Mouse (Mus musculus) midbrain, embryonic 16.5 days (tissue): ENCODE measurements at regions not wholly inside any gene's neighbourhood (a gene's known extent, or its start where the extent isn't known, plus 50 kb on each side); places are given as distances from the start of the nearest gene placed in this dataset.
A peak's percentile ranks its signal among the peaks of the same experiment; 100 is the strongest.

ENCODE experiments used
- ATAC-seq: fragments of 200-750 bp; cut with Nextera tagmentation; 2 replicates; pipeline ENCODE4 v1.8.0; 2017; ENCODE audit warnings: moderate TSS enrichment
- H3K27ac ChIP-seq: fragments of 300-500 bp; sonication (generic); 2 replicates; pipeline ENCODE4 v1.5.1; 2014; ENCODE audit warnings: mild to moderate bottlenecking, low read length, mixed read lengths
- H3K27me3 ChIP-seq: fragments of 300-500 bp; sonication (generic); 2 replicates; pipeline ENCODE4 v1.6.1; 2014; ENCODE audit warnings: low read depth, low read length, mixed read lengths; ENCODE audit not compliant: control insufficient read depth, insufficient read depth
- H3K36me3 ChIP-seq: fragments of 300-500 bp; sonication (generic); 2 replicates; pipeline ENCODE4 v1.6.1; 2014; ENCODE audit warnings: mild to moderate bottlenecking, low read length, moderate library complexity, mixed read lengths; ENCODE audit not compliant: control insufficient read depth, insufficient read depth
- H3K4me1 ChIP-seq: fragments of 300-500 bp; sonication (generic); 2 replicates; pipeline ENCODE4 v1.6.1; 2014; ENCODE audit warnings: mild to moderate bottlenecking, low read length, mixed read lengths; ENCODE audit not compliant: control insufficient read depth, insufficient read depth
- H3K4me2 ChIP-seq: fragments of 300-500 bp; sonication (generic); 2 replicates; pipeline ENCODE4 v1.6.1; 2014; ENCODE audit warnings: mild to moderate bottlenecking, low read length, mixed read lengths
- H3K4me3 ChIP-seq: fragments of 300-500 bp; sonication (generic); 2 replicates; pipeline ENCODE4 v1.5.1; 2014; ENCODE audit warnings: low read depth, mild to moderate bottlenecking, low read length, moderate library complexity, mixed read lengths
- H3K9ac ChIP-seq: fragments of 300-500 bp; sonication (generic); 2 replicates; pipeline ENCODE4 v1.6.1; 2014; ENCODE audit warnings: low read depth, low read length, mixed read lengths
- H3K9me3 ChIP-seq: fragments of 300-500 bp; sonication (generic); replicated peaks from 2 replicates; pipeline ENCODE4 v1.6.1; 2014; ENCODE audit warnings: mild to moderate bottlenecking, low read length, mixed read lengths; ENCODE audit not compliant: control insufficient read depth, poor library complexity, severe bottlenecking
- WGBS: fragments of 180-500 bp; shearing (Covaris S2); extraction: QIAGEN DNeasy Blood & Tissue Kit; methylation state at CpG from one replicate; pipeline ENCODE4 v1.1.7; 2014; 5-methylcytosine and 5-hydroxymethylcytosine counted together

GRCm38 (mm10) chr11:113046200-113047051 lies 264.4 kb downstream of the Sox9 start:
- Histone ChIP-seq H3K9ac (peak overlapping the region; percentile 4; the same call in 1 of the 2 replicates), H3K9me3 (no peaks in the 10 kb centered on the region), H3K27ac (peak overlapping the region; percentile 79), H3K4me3 (no peak overlapping the region), H3K4me1 (peaks cover 20% of the 10 kb centered on the region), H3K36me3 (no peaks in the 10 kb centered on the region), H3K27me3 (no peaks in the 10 kb centered on the region), H3K4me2 (peak overlapping the region; percentile 34)
- peak; percentile 89 for ATAC-seq
- 18% methylated on average over 20 of the region's 20 CpGs for WGBS

DNA sequence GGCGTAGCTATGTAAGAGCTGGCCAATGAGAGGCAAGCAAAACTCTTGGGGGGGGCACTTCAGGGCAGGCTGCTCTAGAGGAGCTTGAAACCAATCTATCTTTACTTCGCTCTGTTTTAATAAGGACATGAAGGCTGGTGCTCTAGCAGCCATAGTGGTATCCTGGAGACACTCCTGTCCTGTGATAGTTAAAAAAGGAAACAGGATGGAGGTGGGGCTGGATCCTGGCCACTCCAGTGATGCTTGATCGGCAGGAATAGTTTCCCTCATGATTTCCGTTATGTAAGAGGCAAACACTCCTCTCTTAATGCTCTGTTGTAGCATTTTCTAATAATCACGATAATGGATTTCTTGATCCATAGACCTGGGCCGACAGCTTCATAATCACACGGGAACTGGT lies 266.1 kb downstream of the Sox9 start:
- H3K4me1 ChIP-seq: peaks cover 20% of the 10 kb centered on the region
- no peak overlapping the region for H3K4me3 ChIP-seq
- no peak for ATAC-seq
- no peak overlapping the region for H3K4me2 ChIP-seq
- 83% methylated on average over 7 of the region's 7 CpGs for whole genome bisulfite sequencing
- H3K9me3 ChIP-seq: no peaks in the 10 kb centered on the region
- H3K9ac ChIP-seq: no peak overlapping the region
- no peaks in the 10 kb centered on the region for H3K36me3 ChIP-seq
- H3K27ac ChIP-seq: no peak overlapping the region
- H3K27me3 ChIP-seq: no peaks in the 10 kb centered on the region

DNA sequence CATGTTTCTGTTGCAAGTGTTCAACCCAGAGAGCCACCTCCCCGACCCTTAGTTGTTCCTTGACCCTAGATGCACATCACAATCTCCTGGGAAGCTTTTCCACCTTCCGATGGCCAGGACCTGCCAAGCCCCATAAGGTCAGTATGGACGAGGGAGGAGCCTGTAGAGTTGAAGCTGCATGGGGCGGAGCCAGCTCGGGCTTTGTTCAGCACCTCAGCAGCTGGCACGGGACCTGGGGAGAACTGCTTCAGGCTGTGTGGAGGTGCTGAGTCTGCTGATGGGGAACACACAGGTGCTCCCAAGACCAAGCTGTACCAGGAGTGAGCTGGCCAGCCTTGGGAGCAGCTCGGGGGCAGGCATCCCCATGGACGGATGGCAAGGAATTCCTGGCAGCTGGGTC lies 267.6 kb downstream of the Sox9 start:
- H3K36me3 ChIP-seq: no peaks in the 10 kb centered on the region
- H3K4me3 ChIP-seq: no peak overlapping the region
- H3K27ac ChIP-seq: no peak overlapping the region; the same call in 1 of the 2 replicates
- peaks cover 20% of the 10 kb centered on the region for H3K4me1 ChIP-seq
- H3K27me3 ChIP-seq: no peaks in the 10 kb centered on the region
- 62% methylated on average over 8 of the region's 8 CpGs for WGBS
- no peak overlapping the region for H3K4me2 ChIP-seq
- H3K9me3 ChIP-seq: no peaks in the 10 kb centered on the region
- no peak overlapping the region for H3K9ac ChIP-seq
- ATAC-seq: no peak

GRCm38 (mm10) chr11:113052536-113052935 lies 270.5 kb downstream of the Sox9 start:
- Histone ChIP-seq H3K9ac (no peak overlapping the region), H3K9me3 (no peaks in the 10 kb centered on the region), H3K27me3 (no peaks in the 10 kb centered on the region), H3K27ac (no peak overlapping the region), H3K36me3 (no peaks in the 10 kb centered on the region), H3K4me1 (peaks cover 12% of the 10 kb centered on the region), H3K4me3 (no peak overlapping the region), H3K4me2 (no peak overlapping the region)
- ATAC-seq: no peak
- 97% methylated on average over 11 of the region's 11 CpGs for WGBS

GRCm38 (mm10) chr11:113056042-113056632 lies 274.1 kb downstream of the Sox9 start:
- Histone ChIP-seq H3K9me3 (no peaks in the 10 kb centered on the region), H3K4me1 (peaks cover 21% of the 10 kb centered on the region), H3K27ac (peak overlapping the region; percentile 50), H3K27me3 (no peaks in the 10 kb centered on the region), H3K4me2 (no peak overlapping the region), H3K4me3 (no peak overlapping the region), H3K36me3 (no peaks in the 10 kb centered on the region), H3K9ac (no peak overlapping the region)
- ATAC-seq: peak; percentile 44; the same call in 1 of the 2 replicates
- 66% methylated on average over 12 of the region's 12 CpGs for WGBS

GRCm38 (mm10) chr11:113056824-113057223 lies 274.8 kb downstream of the Sox9 start:
- no peak overlapping the region for H3K4me3 ChIP-seq
- H3K9ac ChIP-seq: peak overlapping the region; percentile 31; the same call in 1 of the 2 replicates
- H3K27ac ChIP-seq: peak overlapping the region; percentile 50
- H3K9me3 ChIP-seq: no peaks in the 10 kb centered on the region
- peak; percentile 72 for ATAC-seq
- WGBS: 11% methylated on average over 5 of the region's 5 CpGs
- no peak overlapping the region for H3K4me2 ChIP-seq
- peaks cover 21% of the 10 kb centered on the region for H3K4me1 ChIP-seq
- no peaks in the 10 kb centered on the region for H3K27me3 ChIP-seq
- H3K36me3 ChIP-seq: no peaks in the 10 kb centered on the region

GRCm38 (mm10) chr11:113070365-113070764 lies 288.3 kb downstream of the Sox9 start:
- Histone ChIP-seq H3K4me3 (no peak overlapping the region), H3K4me2 (no peak overlapping the region), H3K36me3 (no peaks in the 10 kb centered on the region), H3K27me3 (no peaks in the 10 kb centered on the region), H3K9me3 (no peaks in the 10 kb centered on the region), H3K4me1 (peaks cover 8% of the 10 kb centered on the region; the same call in 1 of the 2 replicates), H3K9ac (no peak overlapping the region), H3K27ac (no peak overlapping the region)
- ATAC-seq: no peak
- WGBS: 84% methylated on average over 4 of the region's 4 CpGs

GRCm38 (mm10) chr11:113071942-113072341 lies 289.9 kb downstream of the Sox9 start:
- H3K36me3 ChIP-seq: no peaks in the 10 kb centered on the region
- H3K27ac ChIP-seq: no peak overlapping the region; the same call in 1 of the 2 replicates
- no peak for ATAC-seq
- H3K4me1 ChIP-seq: peaks cover 8% of the 10 kb centered on the region; the same call in 1 of the 2 replicates
- H3K27me3 ChIP-seq: no peaks in the 10 kb centered on the region
- no peak overlapping the region for H3K4me3 ChIP-seq
- H3K4me2 ChIP-seq: no peak overlapping the region
- no peak overlapping the region for H3K9ac ChIP-seq
- WGBS: 19% methylated on average over 10 of the region's 10 CpGs
- H3K9me3 ChIP-seq: no peaks in the 10 kb centered on the region

- peaks cover 8% of the 10 kb centered on the region; the same call in 1 of the 2 replicates for H3K4me1 ChIP-seq
- H3K9me3 ChIP-seq: no peaks in the 10 kb centered on the region
- H3K27ac ChIP-seq: no peak overlapping the region
- H3K4me2 ChIP-seq: no peak overlapping the region
- H3K4me3 ChIP-seq: no peak overlapping the region
- WGBS: 96% methylated on average over 9 of the region's 9 CpGs
- ATAC-seq: no peak
- no peak overlapping the region for H3K9ac ChIP-seq
- no peaks in the 10 kb centered on the region for H3K36me3 ChIP-seq
- H3K27me3 ChIP-seq: no peaks in the 10 kb centered on the region
These were observed 292.3 kb downstream of the Sox9 start for GRCm38 (mm10) chr11:113074328-113074727.
